Mouse (Mus musculus) inflammation-experienced regulatory T-cells, adult 6 months (primary cell): Measurements from ENCODE around the gene Itpr3. TPM values are rescaled to one million over a fixed set of nuclear protein-coding genes. Genes with fewer than 3 reads are reported as not detected.
A peak's percentile ranks its signal among the peaks of the same experiment; 100 is the strongest.

Experiments
- ATAC-seq: one replicate; pipeline ENCODE4 v1.8.0; 2017
- polyA plus RNA-seq, 3 experiments: library from polyadenylated mRNA; unstranded; fragments of 100-300 nt; shearing (Covaris generic); gene quantifications; one replicate each; pipeline ENCODE4 v1.2.1; 2017

The Itpr3 gene
- 1 to 10 TPM; 3.9 to 8.2 (median 7.1) TPM for polyA plus RNA-seq

- ATAC-seq, result peak; percentile 77
These were observed at the start of gene Itpr3 for GRCm38 (mm10) chr17:27056812-27057516. Itpr3 (plus strand) TSS chr17:27057304.

- no peak for ATAC-seq
These were observed 48.8 kb upstream of the Itpr3 start for GRCm38 (mm10) chr17:27008277-27008676.

GRCm38 (mm10) chr17:27011167-27011566 is 45.9 kb upstream of the Itpr3 start:
- ATAC-seq, result no peak

GRCm38 (mm10) chr17:27011998-27012672 is 45.0 kb upstream of the Itpr3 start:
- ATAC-seq, result peak; percentile 89

- ATAC-seq, result no peak
These were observed 44.2 kb upstream of the Itpr3 start for GRCm38 (mm10) chr17:27012909-27013308.

GRCm38 (mm10) chr17:27017564-27018499 is 39.3 kb upstream of the Itpr3 start:
- peak; percentile 87 for ATAC-seq

- no peak for ATAC-seq
These were observed 38.4 kb upstream of the Itpr3 start for GRCm38 (mm10) chr17:27018555-27019196.

GRCm38 (mm10) chr17:27021076-27021475 is 36.0 kb upstream of the Itpr3 start:
- no peak for ATAC-seq

GRCm38 (mm10) chr17:27021736-27022135 is 35.4 kb upstream of the Itpr3 start:
- ATAC-seq, result no peak

- ATAC-seq, result no peak
These were observed 33.8 kb upstream of the Itpr3 start for GRCm38 (mm10) chr17:27023342-27023741.

- ATAC-seq, result no peak
These were observed 31.7 kb upstream of the Itpr3 start for GRCm38 (mm10) chr17:27025326-27025902.

GRCm38 (mm10) chr17:27025951-27026350 is 31.2 kb upstream of the Itpr3 start:
- ATAC-seq, result no peak

GRCm38 (mm10) chr17:27027460-27028283 is 29.4 kb upstream of the Itpr3 start:
- peak; percentile 97 for ATAC-seq

GRCm38 (mm10) chr17:27028284-27028795 is 28.8 kb upstream of the Itpr3 start:
- peak; percentile 74 for ATAC-seq

GRCm38 (mm10) chr17:27028909-27029308 is 28.2 kb upstream of the Itpr3 start, which contains the start of gene Bak1:
Bak1 (minus strand) TSS chr17:27029009.
- ATAC-seq, result no peak

GRCm38 (mm10) chr17:27029431-27029830 is 27.7 kb upstream of the Itpr3 start:
- no peak for ATAC-seq

- no peak for ATAC-seq
These were observed 26.2 kb upstream of the Itpr3 start for GRCm38 (mm10) chr17:27030896-27031295.

- ATAC-seq, result no peak
These were observed 24.8 kb upstream of the Itpr3 start for GRCm38 (mm10) chr17:27032328-27032727.

- no peak for ATAC-seq
These were observed 24.2 kb upstream of the Itpr3 start for GRCm38 (mm10) chr17:27032869-27033268.

GRCm38 (mm10) chr17:27036465-27036864 is 20.6 kb upstream of the Itpr3 start:
- ATAC-seq, result no peak
